In genomic region chr12:79750253-79751125, GRCm38 (mm10) we compare ENCODE assay signal across 9 mouse cellular contexts.
DNase-seq lines count a peak whose midpoint lies in the region; ATAC-seq and TF ChIP-seq lines count a peak whose summit lies in the region.
"Had no signal": no experiment of that assay in that cellular context is flagged by ENCODE, and none has a peak within 500 bp of the region (broad histone marks: within the 10 kb centered on the region; RNA-seq: fewer than 3 reads in every experiment).

No protein-coding gene starts in this region.

- peak overlapping the region; percentile 11; the same call in 1 of the 2 replicates for H3K4me2 ChIP-seq in hindbrain, postnatal 0 days (ENCODE audit: low read depth, low read length)
- peak overlapping the region; percentile 10; the same call in 1 of the 2 replicates for H3K4me2 ChIP-seq in stomach, embryonic 14.5 days (replicated peaks; ENCODE audit: low read depth, low read length)

- no peak overlapping the region for H3K4me3 ChIP-seq in hindbrain, postnatal 0 days (ENCODE audit: low read length)
- H3K4me3 ChIP-seq in stomach, embryonic 14.5 days (ENCODE audit: low read depth, low read length) = no peak overlapping the region
- H3K4me3 ChIP-seq: megakaryocyte, embryonic 14.5 days had no signal

- intact Hi-C loops in gastrocnemius, postnatal 14 days (cut with DNase I; ENCODE audit: low total_unique reads) = loop anchor here (10.0 kb wide), 1 partner anchor 374 kb away; no protein-coding TSS in a partner anchor

- DNase-seq in 3T3-L1 (ENCODE audit: low read depth, low spot score) (peak; percentile 28), NIH3T3 (ENCODE audit: low read depth) (peak; percentile 66)
- DNase-seq in gastrocnemius, postnatal 14 days = peak; percentile 54
- DNase-seq in hindbrain, postnatal 0 days (ENCODE audit: low spot score) = peak; percentile 42
- DNase-seq in lung, postnatal 25 days (ENCODE audit: low spot score) = peak; percentile 72
- DNase-seq in cerebellum, adult 18-20 months = no peak

- H3K4me1 ChIP-seq in hindbrain, postnatal 0 days (ENCODE audit: insufficient read depth, low read length) = peaks cover 26% of the 10 kb centered on the region
- peaks cover 57% of the 10 kb centered on the region for H3K4me1 ChIP-seq in stomach, embryonic 14.5 days (ENCODE audit: control insufficient read depth, insufficient read depth, low read length)

- H3K9ac ChIP-seq in hindbrain, postnatal 0 days (replicated peaks; ENCODE audit: low read length) = no peak overlapping the region
- no peak overlapping the region for H3K9ac ChIP-seq in stomach, embryonic 14.5 days (replicated peaks; ENCODE audit: low read depth, low read length)

- H3K27me3 ChIP-seq in hindbrain, postnatal 0 days (ENCODE audit: insufficient read depth, low read length) = no peaks in the 10 kb centered on the region
- no peaks in the 10 kb centered on the region for H3K27me3 ChIP-seq in stomach, embryonic 14.5 days (ENCODE audit: control insufficient read depth, insufficient read depth, low read length)

- peak overlapping the region; percentile 65; the same call in 1 of the 2 replicates for H3K27ac ChIP-seq in hindbrain, postnatal 0 days
- H3K27ac ChIP-seq in stomach, embryonic 14.5 days (ENCODE audit: low read length) = peak overlapping the region; percentile 79

- H3K9me3 ChIP-seq in hindbrain, postnatal 0 days (ENCODE audit: low read length) = no peaks in the 10 kb centered on the region
- H3K9me3 ChIP-seq in stomach, embryonic 14.5 days (ENCODE audit: control insufficient read depth, low read depth, low read length) = no peaks in the 10 kb centered on the region
- H3K9me3 ChIP-seq: megakaryocyte, embryonic 14.5 days had no signal

- H3K36me3 ChIP-seq in hindbrain, postnatal 0 days (ENCODE audit: insufficient read depth, low read length) = no peaks in the 10 kb centered on the region
- H3K36me3 ChIP-seq in stomach, embryonic 14.5 days (ENCODE audit: control insufficient read depth, insufficient read depth, low read length) = no peaks in the 10 kb centered on the region

- no peak for TF ChIP-seq CTCF in hindbrain, postnatal 0 days (IDR thresholded peaks at IDR 0.05; ENCODE audit: low read depth)

- WGBS in hindbrain, postnatal 0 days = 19% methylated on average over 10 of the region's 10 CpGs
- 18% methylated on average over 10 of the region's 10 CpGs for WGBS in stomach, embryonic 14.5 days

- ATAC-seq in hindbrain, postnatal 0 days = peak; percentile 72
- peak; percentile 81; the same call in 1 of the 2 replicates for ATAC-seq in stomach, embryonic 14.5 days (ENCODE audit: insufficient number of reproducible peaks, insufficient read depth, low FRiP score, low read depth)
- ATAC-seq in cerebellum, adult (ENCODE audit: insufficient number of reproducible peaks, low FRiP score, low TSS enrichment) = no peak

Comparison
In these comparisons a context has a peak if more than half of its experiments do, and no peak if none do; other contexts are left out.
1. DNase-seq: peak in 3T3-L1 (single experiment), NIH3T3 (single experiment), gastrocnemius, postnatal 14 days (single experiment), hindbrain, postnatal 0 days (single experiment) and lung, postnatal 25 days (single experiment); none in cerebellum, adult 18-20 months (0 of 2).